Mouse (Mus musculus) small intestine, adult 2 months (tissue): ENCODE results near the gene Idnk. TPM values are rescaled to one million over a fixed set of nuclear protein-coding genes. Genes with fewer than 3 reads are reported as not detected.
A peak's percentile ranks its signal among the peaks of the same experiment; 100 is the strongest.
"Not testable (repeated sequence)": the region's sequence is repeated elsewhere in the genome, so short reads cannot be mapped to it uniquely, and the experiment has no call there.

Experiments used
- H3K27ac ChIP-seq: fragments of 200-500 bp; 2 replicates; pipeline ENCODE4 v1.5.1; 2012; ENCODE audit warnings: low read depth, low read length, control low read depth, inconsistent platforms; ENCODE audit not compliant: insufficient read depth
- H3K27me3 ChIP-seq: fragments of 200-500 bp; 2 replicates; pipeline ENCODE4 v1.6.1; 2012; ENCODE audit warnings: mild to moderate bottlenecking, moderate library complexity, low read length, inconsistent platforms; ENCODE audit not compliant: control insufficient read depth, insufficient read depth
- H3K36me3 ChIP-seq: fragments of 200-500 bp; 2 replicates; pipeline ENCODE4 v1.6.1; 2012; ENCODE audit warnings: mild to moderate bottlenecking, low read length, control low read depth, inconsistent platforms; ENCODE audit not compliant: control insufficient read depth, insufficient read depth
- H3K4me1 ChIP-seq: fragments of 200-500 bp; 2 replicates; pipeline ENCODE4 v1.6.1; 2012; ENCODE audit warnings: low read length, inconsistent platforms, mixed read lengths; ENCODE audit not compliant: control insufficient read depth, insufficient read depth, insufficient read length
- H3K4me3 ChIP-seq: fragments of 200-500 bp; 2 replicates; pipeline ENCODE4 v1.5.1; 2012; ENCODE audit warnings: low read depth, mild to moderate bottlenecking, control low read depth, inconsistent platforms, low read length, moderate library complexity
- CTCF ChIP-seq: fragments of 200-500 bp; IDR thresholded peaks from 2 replicates; pipeline ENCODE4 v1.5.1; 2012; ENCODE audit warnings: low read depth, mild to moderate bottlenecking, control low read depth, inconsistent platforms, low read length, moderate library complexity, mixed read lengths; ENCODE audit not compliant: insufficient replicate concordance, insufficient read length; ENCODE audit errors: extremely low read depth
- POLR2A ChIP-seq: fragments of 200-500 bp; IDR thresholded peaks from 2 replicates; pipeline ENCODE4 v1.6.1; 2012; ENCODE audit warnings: low read depth, mild to moderate bottlenecking, control low read depth, inconsistent platforms, low read length, moderate library complexity
- WGBS: fragments of 180-500 bp; shearing (Covaris S2); methylation state at CpG from one replicate; pipeline ENCODE4 v1.1.7; 2018; 5-methylcytosine and 5-hydroxymethylcytosine counted together
- polyA plus RNA-seq: library from polyadenylated mRNA; depleted of rRNA; stranded (reverse); fragments of >200 nt; gene quantifications from 2 replicates; pipeline ENCODE4 v1.2.3, GENCODE M21; 2012

Idnk gene
- polyA plus RNA-seq, 1 experiment = 18.1 TPM

- H3K4me3 ChIP-seq = peak overlapping the region; percentile 94
- peak overlapping the region; percentile 87 for H3K27ac ChIP-seq
- H3K27me3 ChIP-seq = no peaks in the 10 kb centered on the region
- no peak for TF ChIP-seq POLR2A
- TF ChIP-seq CTCF = no peak
- H3K36me3 ChIP-seq = peaks cover 4% of the 10 kb centered on the region; the same call in 1 of the 2 replicates
- H3K4me1 ChIP-seq = peaks cover 11% of the 10 kb centered on the region; the same call in 1 of the 2 replicates
- under 1% methylated on average over 80 of the region's 92 CpGs for WGBS
Observed at GRCm38 (mm10) chr13:58126862-58127765, 30.3 kb upstream of the Idnk start.

- 0 out of 2 replicates have a peak, but pooled peaks have one; percentile 7 for TF ChIP-seq POLR2A
- no peak for TF ChIP-seq CTCF
- Histone ChIP-seq H3K36me3 (peaks cover 4% of the 10 kb centered on the region; the same call in 1 of the 2 replicates), H3K4me3 (peak overlapping the region; percentile 94), H3K27ac (peak overlapping the region; percentile 87), H3K27me3 (no peaks in the 10 kb centered on the region), H3K4me1 (peaks cover 11% of the 10 kb centered on the region; the same call in 1 of the 2 replicates)
- under 1% methylated on average over 81 of the region's 81 CpGs for WGBS
Observed at GRCm38 (mm10) chr13:58127766-58128361, 29.6 kb upstream of the Idnk start.

GRCm38 (mm10) chr13:58128396-58128767, 29.1 kb upstream of the Idnk start, which contains the start of gene Hnrnpa0:
Gene Hnrnpa0, minus strand, starts transcription at chr13:58128556.
- 1% methylated on average over 53 of the region's 62 CpGs for WGBS
- Histone ChIP-seq H3K27ac (peak within 1 kb of the TSS; percentile 88), H3K4me1 (peaks cover 11% of the 10 kb centered on the region; the same call in 1 of the 2 replicates), H3K27me3 (no peaks in the 10 kb centered on the region), H3K36me3 (peaks cover 4% of the 10 kb centered on the region; the same call in 1 of the 2 replicates), H3K4me3 (peak within 1 kb of the TSS; percentile 94)
- TF ChIP-seq POLR2A (peak; percentile 86; the same call in 1 of the 2 replicates), CTCF (no peak)

- H3K27ac ChIP-seq = peak overlapping the region; percentile 88
- no peak for TF ChIP-seq CTCF
- TF ChIP-seq POLR2A = peak; percentile 92
- peak overlapping the region; percentile 94 for H3K4me3 ChIP-seq
- H3K27me3 ChIP-seq = no peaks in the 10 kb centered on the region
- WGBS = under 1% methylated on average over 82 of the region's 83 CpGs
- H3K36me3 ChIP-seq = peaks cover 4% of the 10 kb centered on the region; the same call in 1 of the 2 replicates
- peaks cover 9% of the 10 kb centered on the region; the same call in 1 of the 2 replicates for H3K4me1 ChIP-seq
Observed at GRCm38 (mm10) chr13:58128768-58129671, 28.4 kb upstream of the Idnk start.

GRCm38 (mm10) chr13:58129687-58130246, 27.7 kb upstream of the Idnk start:
- no peak for TF ChIP-seq POLR2A
- Histone ChIP-seq H3K4me3 (peak overlapping the region; percentile 94), H3K36me3 (peaks cover 4% of the 10 kb centered on the region; the same call in 1 of the 2 replicates), H3K4me1 (peaks cover 9% of the 10 kb centered on the region; the same call in 1 of the 2 replicates), H3K27me3 (no peaks in the 10 kb centered on the region), H3K27ac (peak overlapping the region; percentile 83)
- 8% methylated on average over 4 of the region's 4 CpGs for WGBS

- Histone ChIP-seq H3K27me3 (no peaks in the 10 kb centered on the region), H3K4me1 (peaks cover 9% of the 10 kb centered on the region; the same call in 1 of the 2 replicates), H3K36me3 (peaks cover 3% of the 10 kb centered on the region; the same call in 1 of the 2 replicates), H3K27ac (no peak overlapping the region), H3K4me3 (no peak overlapping the region)
- TF ChIP-seq CTCF (no peak), POLR2A (no peak)
- 39% methylated on average over 3 of the region's 3 CpGs for whole genome bisulfite sequencing
Observed at GRCm38 (mm10) chr13:58131692-58132091, 25.8 kb upstream of the Idnk start.

GRCm38 (mm10) chr13:58146603-58147002, 10.8 kb upstream of the Idnk start:
- not testable (repeated sequence) for H3K36me3 ChIP-seq, H3K4me3 ChIP-seq, H3K4me1 ChIP-seq, H3K27me3 ChIP-seq, H3K27ac ChIP-seq
- WGBS = 97% methylated on average over 8 of the region's 8 CpGs
